Mouse (Mus musculus) gastrocnemius, postnatal 10 days (tissue): ENCODE data around the gene Fmnl3. TPM values are rescaled to one million over a fixed set of nuclear protein-coding genes. Genes with fewer than 3 reads are reported as not detected.

Experiments
- total RNA-seq, 2 experiments: library from RNA; stranded (reverse); gene quantifications; 2 replicates each; pipeline ENCODE4 v1.2.3; 2021

Gene Fmnl3
- total RNA-seq, 2 experiments from 2014 or later, result 17.6 to 26.2 TPM

Other genes with a start within 250 kb of the Fmnl3 start
- 10 to 100 TPM; 12.3 to 14.5 TPM for gene Spats2, start 244.6 kb downstream of the Fmnl3 start, total RNA-seq
- under 1 TPM; 0.12 to 0.68 TPM for gene Kcnh3, start 145.6 kb downstream of the Fmnl3 start, total RNA-seq
- 10 to 100 TPM; 41.0 to 44.7 TPM for gene Mcrs1, start 118.5 kb downstream of the Fmnl3 start, total RNA-seq
- gene Prpf40b, start 75.4 kb downstream of the Fmnl3 start, total RNA-seq, result 10 to 100 TPM; 23.3 to 28.8 TPM
- gene Fam186b, start 74.6 kb downstream of the Fmnl3 start, total RNA-seq, result not detected
- 100 to 1,000 TPM; 189 to 194 TPM for gene Tmbim6, start 22.4 kb upstream of the Fmnl3 start, total RNA-seq
- 10 to 100 TPM; 12.3 to 21.0 TPM for gene Nckap5l, start 87.3 kb upstream of the Fmnl3 start, total RNA-seq
- gene Bcdin3d, start 104.2 kb upstream of the Fmnl3 start, total RNA-seq, result 1 to 10 TPM; 5.3 TPM
- under 1 TPM; 0.43 to 0.59 TPM for gene Faim2, start 157.7 kb upstream of the Fmnl3 start, total RNA-seq
- gene Aqp2, start 208.6 kb upstream of the Fmnl3 start, total RNA-seq, result not detected
- gene Aqp5, start 220.3 kb upstream of the Fmnl3 start, total RNA-seq, result under 1 TPM in 1 of 2 experiments, not detected in 1; 0.49 TPM
- not detected for gene Aqp6, start 230.9 kb upstream of the Fmnl3 start, total RNA-seq